Mouse (Mus musculus): ENCODE results near the gene Foxo4.
A peak's percentile ranks its signal among the peaks of the same experiment; 100 is the strongest.

Foxo4 gene

GRCm38 (mm10) chrX:101253952-101254729 is at the start of gene Foxo4:
Gene Foxo4, plus strand, starts transcription at chrX:101254528.
- DNase-seq (ENCODE audit: low spot score) = peak; percentile 89

GRCm38 (mm10) chrX:101221834-101222795 is 32.2 kb upstream of the Foxo4 start, which contains the start of gene Snx12:
Gene Snx12, minus strand, starts transcription at chrX:101222563.
- DNase-seq (ENCODE audit: low spot score) = peak; percentile 88

GRCm38 (mm10) chrX:101222796-101223162 is 31.5 kb upstream of the Foxo4 start:
- DNase-seq (ENCODE audit: low spot score) = no peak

GRCm38 (mm10) chrX:101245011-101245410 is 9.3 kb upstream of the Foxo4 start:
- no peak for DNase-seq (ENCODE audit: low spot score)

GRCm38 (mm10) chrX:101254740-101255139 is 412 bp downstream of the Foxo4 start:
- DNase-seq (ENCODE audit: low spot score) = no peak

GRCm38 (mm10) chrX:101256603-101257002 is 2.3 kb downstream of the Foxo4 start:
- DNase-seq (ENCODE audit: low spot score) = peak; percentile 63

- DNase-seq (ENCODE audit: low spot score) = no peak
Observed at GRCm38 (mm10) chrX:101260441-101261325, 6.4 kb downstream of the Foxo4 start.

- DNase-seq (ENCODE audit: low spot score) = no peak
Observed at GRCm38 (mm10) chrX:101263892-101264291, 9.6 kb downstream of the Foxo4 start, which contains the start of gene Gm614. Gene Gm614, minus strand, starts transcription at chrX:101263992.

- DNase-seq (ENCODE audit: low spot score) = no peak
Observed at GRCm38 (mm10) chrX:101266631-101267030, 12.3 kb downstream of the Foxo4 start.

- DNase-seq (ENCODE audit: low spot score) = peak; percentile 86
Observed at GRCm38 (mm10) chrX:101268025-101268754, 13.9 kb downstream of the Foxo4 start, which contains the start of gene Il2rg. Gene Il2rg, minus strand, starts transcription at chrX:101268255.

GRCm38 (mm10) chrX:101268755-101269124 is 14.4 kb downstream of the Foxo4 start, which contains the start of gene Gm20489:
Gene Gm20489, minus strand, starts transcription at chrX:101269023.
- DNase-seq (ENCODE audit: low spot score) = no peak

GRCm38 (mm10) chrX:101273410-101273809 is 19.1 kb downstream of the Foxo4 start:
- peak; percentile 41 for DNase-seq (ENCODE audit: low spot score)

- DNase-seq (ENCODE audit: low spot score) = peak; percentile 87
Observed at GRCm38 (mm10) chrX:101273875-101274738, 19.8 kb downstream of the Foxo4 start, which contains the start of gene Med12. Gene Med12, plus strand, starts transcription at chrX:101274030.

GRCm38 (mm10) chrX:101282813-101283212 is 28.5 kb downstream of the Foxo4 start:
- no peak for DNase-seq (ENCODE audit: low spot score)

GRCm38 (mm10) chrX:101285534-101285933 is 31.2 kb downstream of the Foxo4 start:
- peak; percentile 70 for DNase-seq (ENCODE audit: low spot score)

GRCm38 (mm10) chrX:101285953-101286670 is 31.8 kb downstream of the Foxo4 start:
- DNase-seq (ENCODE audit: low spot score) = no peak

GRCm38 (mm10) chrX:101287543-101287942 is 33.2 kb downstream of the Foxo4 start:
- no peak for DNase-seq (ENCODE audit: low spot score)

GRCm38 (mm10) chrX:101288432-101288831 is 34.1 kb downstream of the Foxo4 start:
- DNase-seq (ENCODE audit: low spot score) = no peak

GRCm38 (mm10) chrX:101289037-101289436 is 34.7 kb downstream of the Foxo4 start:
- DNase-seq (ENCODE audit: low spot score) = no peak

All from T-cell, adult 2 months (primary cell).